Mouse (Mus musculus) liver, postnatal 0 days (tissue): Measurements from ENCODE around the gene Lst1.

Experiments used
- CTCF ChIP-seq: sonication (generic); IDR thresholded peaks from 2 replicates; pipeline ENCODE4 v1.5.1; 2016; ENCODE audit warnings: antibody characterized with exemption, low read depth
- EP300 ChIP-seq: IDR thresholded peaks from 2 replicates; pipeline ENCODE4 v1.6.1; 2016; ENCODE audit warnings: antibody characterized with exemption, low read depth, mild to moderate bottlenecking

DNA sequence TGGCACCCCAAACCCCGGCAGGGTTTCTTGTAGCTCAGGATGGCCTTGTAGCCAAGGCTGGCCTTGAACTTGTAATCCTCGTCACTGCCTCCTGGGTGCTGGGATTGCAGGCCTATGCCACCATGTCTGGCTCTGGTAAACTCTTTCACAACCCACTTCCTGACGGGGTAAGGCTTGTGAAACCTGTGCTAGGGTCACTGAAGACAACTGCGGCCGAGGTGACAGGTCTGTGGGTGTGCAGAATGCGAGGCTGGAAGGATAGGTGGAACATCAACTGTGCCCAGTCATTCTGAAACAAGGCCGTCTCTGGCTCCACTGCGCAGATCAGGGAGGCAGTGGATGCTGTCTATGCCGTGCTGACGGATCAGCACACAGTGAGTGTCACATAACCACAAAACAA is 42.8 kb upstream of the Lst1 start:
- TF ChIP-seq CTCF (0 out of 2 replicates have a peak, but pooled peaks have one; percentile 0), EP300 (no peak)
